Mouse (Mus musculus): ENCODE data around the gene E030018B13Rik.

Gene E030018B13Rik

GRCm38 (mm10) chr7:63965635-63966418 lies 49.2 kb downstream of the E030018B13Rik start:
- DNase-seq (ENCODE audit: low spot score) = no peak

- no peak for DNase-seq (ENCODE audit: low spot score)
Observed at GRCm38 (mm10) chr7:63969941-63970340, 53.3 kb downstream of the E030018B13Rik start.
